Mouse (Mus musculus) limb, embryonic 10.5 days (tissue): ENCODE measurements around the gene Tespa1. TPM values are rescaled to one million over a fixed set of nuclear protein-coding genes. Genes with fewer than 3 reads are reported as not detected.
"Not testable (repeated sequence)": the region's sequence is repeated elsewhere in the genome, so short reads cannot be mapped to it uniquely, and the experiment has no call there.

ENCODE experiments used
- DNase-seq: peaks from one replicate; pipeline ENCODE4 v3.0.0-alpha.2; 2017; ENCODE audit warnings: low spot score
- H3K27ac ChIP-seq: fragments of 300-500 bp; sonication (generic); 2 replicates; pipeline ENCODE4 v1.5.1; 2016; ENCODE audit warnings: mild to moderate bottlenecking
- H3K27me3 ChIP-seq: fragments of 300-500 bp; sonication (generic); 2 replicates; pipeline ENCODE4 v1.6.1; 2016; ENCODE audit warnings: low read depth, mild to moderate bottlenecking; ENCODE audit not compliant: poor library complexity, severe bottlenecking
- H3K36me3 ChIP-seq: fragments of 300-500 bp; sonication (generic); 2 replicates; pipeline ENCODE4 v1.6.1; 2016; ENCODE audit warnings: mild to moderate bottlenecking, moderate library complexity
- H3K4me1 ChIP-seq: fragments of 300-500 bp; sonication (generic); 2 replicates; pipeline ENCODE4 v1.6.1; 2016
- H3K4me3 ChIP-seq: fragments of 300-500 bp; sonication (generic); 2 replicates; pipeline ENCODE4 v1.5.1; 2016; ENCODE audit warnings: mild to moderate bottlenecking, moderate library complexity
- H3K9me3 ChIP-seq: fragments of 300-500 bp; sonication (generic); replicated peaks from 2 replicates; pipeline ENCODE4 v1.6.1; 2016; ENCODE audit warnings: mild to moderate bottlenecking
- WGBS: fragments of 180-500 bp; shearing (Covaris S2); methylation state at CpG from one replicate; pipeline ENCODE4 v1.1.7; 2016; 5-methylcytosine and 5-hydroxymethylcytosine counted together
- polyA plus RNA-seq: library from polyadenylated mRNA; unstranded; fragments of >200 nt; fragmentation: Nextera tagmentation; extraction: Ambion mirVana; gene quantifications from 2 replicates; pipeline ENCODE4 v1.2.1, GENCODE M21; 2016

The Tespa1 gene
- polyA plus RNA-seq, 1 experiment from 2014 or later, result not detected

DNA sequence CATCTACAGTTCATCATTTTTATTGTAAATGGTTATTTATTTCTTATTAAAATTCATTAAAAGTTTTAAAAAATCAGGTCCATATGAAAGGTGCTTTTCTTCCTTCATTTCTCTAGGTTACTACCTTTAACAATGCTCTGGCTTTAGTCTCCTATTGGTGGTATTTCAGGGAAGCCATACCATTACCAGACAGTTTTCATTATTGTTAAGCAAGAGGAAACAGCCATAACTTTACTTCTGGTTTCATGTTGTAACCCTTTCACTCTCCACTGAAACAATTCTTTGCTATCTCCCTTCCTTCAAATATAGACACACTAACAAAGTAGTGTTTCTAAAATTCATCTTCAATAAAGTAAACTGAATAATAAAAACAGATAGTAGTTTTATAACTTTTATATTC, 6.8 kb upstream of the Tespa1 start:
- no peaks in the 10 kb centered on the region for H3K36me3 ChIP-seq
- H3K9me3 ChIP-seq, result no peaks in the 10 kb centered on the region
- DNase-seq, result no peak
- no peaks in the 10 kb centered on the region for H3K4me1 ChIP-seq
- H3K27ac ChIP-seq, result no peak overlapping the region
- H3K4me3 ChIP-seq, result no peak overlapping the region
- no peaks in the 10 kb centered on the region for H3K27me3 ChIP-seq

DNA sequence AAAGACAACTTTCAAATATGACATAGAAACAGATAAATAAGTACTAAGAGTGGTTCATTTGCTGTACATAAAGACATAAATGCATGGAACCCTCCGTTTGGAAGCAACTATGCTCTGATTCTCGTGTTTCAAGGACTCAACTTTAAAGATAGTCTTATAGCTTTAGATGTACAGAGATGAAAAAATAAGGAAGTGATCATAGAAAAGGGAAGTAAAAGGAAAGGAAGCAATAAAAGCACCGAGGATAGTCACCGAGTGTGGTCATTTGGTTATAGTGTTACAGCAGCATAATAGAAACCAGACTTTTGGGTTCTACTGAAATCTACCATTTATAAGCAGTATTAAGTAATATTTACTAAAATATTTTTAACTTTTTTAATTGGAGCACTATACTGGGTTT, 4.0 kb upstream of the Tespa1 start:
- no peaks in the 10 kb centered on the region for H3K9me3 ChIP-seq
- 75% methylated on average over 4 of the region's 4 CpGs for WGBS

DNA sequence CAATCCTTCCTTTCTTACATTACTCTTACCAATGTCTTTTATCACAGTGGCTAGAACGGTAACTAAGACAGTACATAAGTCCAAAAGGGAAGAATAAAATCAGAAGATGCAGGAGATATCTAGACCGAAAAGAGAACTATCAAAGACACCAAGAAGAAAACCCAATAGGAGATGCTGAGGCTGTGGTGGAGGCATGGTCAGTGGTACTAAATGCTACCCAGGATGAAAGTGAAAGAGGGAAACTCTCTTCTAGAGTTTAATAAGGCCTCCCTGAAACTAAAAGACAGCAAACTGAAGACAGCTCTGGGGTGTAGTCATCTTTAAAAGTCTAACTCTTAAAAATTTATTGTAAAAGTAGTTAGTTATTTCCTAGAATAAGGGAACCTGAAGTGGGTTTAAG, 2.0 kb upstream of the Tespa1 start:
- Histone ChIP-seq H3K4me1 (no peaks in the 10 kb centered on the region), H3K27me3 (no peaks in the 10 kb centered on the region), H3K4me3 (no peak overlapping the region), H3K27ac (no peak overlapping the region), H3K36me3 (no peaks in the 10 kb centered on the region), H3K9me3 (no peaks in the 10 kb centered on the region)
- no peak for DNase-seq
- WGBS, result 92% methylated on average over 2 of the region's 2 CpGs

More for the DNA sequence above, 4.0 kb upstream of the Tespa1 start:
- no peak overlapping the region for H3K27ac ChIP-seq
- no peak for DNase-seq
- H3K36me3 ChIP-seq, result no peaks in the 10 kb centered on the region
- H3K27me3 ChIP-seq, result no peaks in the 10 kb centered on the region
- no peaks in the 10 kb centered on the region for H3K4me1 ChIP-seq
- no peak overlapping the region for H3K4me3 ChIP-seq

DNA sequence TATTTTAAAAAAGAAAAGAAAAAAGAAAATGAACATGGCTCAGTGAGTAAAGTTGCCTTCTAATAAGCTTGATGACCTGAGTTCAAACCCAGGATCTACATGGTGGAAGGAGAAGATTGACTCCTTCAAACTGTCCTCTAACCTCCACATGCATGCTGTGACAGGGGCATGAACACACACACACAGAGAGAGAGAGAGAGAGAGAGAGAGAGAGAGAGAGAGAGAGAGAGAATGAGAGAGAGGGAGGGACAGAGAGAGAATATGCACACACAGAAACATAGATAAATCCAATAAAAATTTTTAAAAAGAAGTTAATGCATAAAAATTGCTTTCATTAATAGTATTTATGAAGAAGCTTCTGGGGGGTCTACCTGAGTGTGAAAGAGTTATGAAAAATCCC, 608 bp upstream of the Tespa1 start:
- Histone ChIP-seq H3K4me3 (no peak overlapping the region), H3K9me3 (no peaks in the 10 kb centered on the region), H3K27ac (no peak overlapping the region), H3K27me3 (no peaks in the 10 kb centered on the region), H3K36me3 (no peaks in the 10 kb centered on the region), H3K4me1 (no peaks in the 10 kb centered on the region)
- DNase-seq, result no peak

DNA sequence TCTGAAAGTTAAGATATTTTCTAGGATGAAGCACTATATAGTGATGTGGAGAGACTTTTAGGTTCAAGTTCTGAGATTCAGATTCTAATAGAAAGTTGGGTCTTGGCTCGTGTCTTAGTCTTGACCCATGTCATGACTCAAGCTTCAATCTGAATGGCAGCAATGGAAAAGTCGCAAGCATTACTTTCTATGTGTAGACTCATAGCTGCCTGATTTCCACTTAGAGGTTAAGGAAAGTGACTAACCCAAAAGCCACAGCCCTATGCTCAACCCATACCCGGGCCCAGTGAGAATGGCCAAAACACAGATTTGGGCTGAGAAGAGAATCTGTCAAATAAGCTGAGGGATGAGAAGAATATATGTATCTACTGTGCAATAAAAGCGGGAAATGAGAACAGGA, 1.6 kb downstream of the Tespa1 start:
- H3K4me1 ChIP-seq, result no peaks in the 10 kb centered on the region
- no peak for DNase-seq
- H3K4me3 ChIP-seq, result no peak overlapping the region
- no peaks in the 10 kb centered on the region for H3K9me3 ChIP-seq
- H3K27ac ChIP-seq, result no peak overlapping the region
- H3K36me3 ChIP-seq, result no peaks in the 10 kb centered on the region
- WGBS, result 89% methylated on average over 4 of the region's 4 CpGs
- H3K27me3 ChIP-seq, result no peaks in the 10 kb centered on the region

DNA sequence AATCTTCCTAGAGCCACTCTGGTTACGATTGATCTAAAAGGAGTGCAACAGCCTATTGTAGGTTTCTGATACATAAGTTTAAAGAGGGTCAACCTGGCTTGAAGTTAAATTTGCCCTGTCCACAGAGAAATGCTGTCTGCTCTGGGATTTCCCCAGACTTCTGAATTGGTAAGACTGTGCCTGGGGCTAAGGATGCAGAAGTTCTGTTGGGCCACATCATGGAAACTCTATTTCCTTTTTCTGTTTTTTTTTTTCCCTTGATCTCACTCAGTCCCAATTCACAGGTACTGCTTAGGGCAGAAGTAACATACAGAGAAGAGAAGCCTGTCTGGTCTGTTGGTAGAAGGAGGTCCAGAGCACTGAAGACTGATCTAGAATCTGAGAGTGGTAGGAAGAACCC, 8.0 kb downstream of the Tespa1 start:
- no peak overlapping the region for H3K27ac ChIP-seq
- WGBS, result 97% methylated on average over 1 of the region's 1 CpGs
- DNase-seq, result no peak
- H3K4me3 ChIP-seq, result no peak overlapping the region
- no peaks in the 10 kb centered on the region for H3K36me3 ChIP-seq
- no peaks in the 10 kb centered on the region for H3K4me1 ChIP-seq
- no peaks in the 10 kb centered on the region for H3K9me3 ChIP-seq
- no peaks in the 10 kb centered on the region for H3K27me3 ChIP-seq

DNA sequence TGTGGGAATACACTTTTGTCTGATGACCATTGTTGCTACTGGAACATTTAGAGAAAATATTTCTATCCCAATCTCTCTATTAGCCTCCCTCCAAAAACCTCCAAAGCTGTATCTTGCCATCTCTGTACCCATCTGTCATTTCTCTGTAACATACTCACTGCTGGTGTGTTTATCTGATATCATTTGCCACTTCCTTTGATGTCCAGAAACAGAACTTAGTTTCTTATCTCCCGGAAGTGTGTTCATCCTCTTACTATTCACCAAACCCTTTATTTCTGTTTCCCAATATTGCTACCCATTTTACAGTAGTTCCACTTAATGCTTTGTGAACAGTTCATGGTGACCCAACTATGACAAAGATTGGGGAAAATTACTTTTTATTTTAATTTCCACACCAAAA, 13.7 kb downstream of the Tespa1 start:
- no peaks in the 10 kb centered on the region for H3K27me3 ChIP-seq
- WGBS, result 89% methylated on average over 1 of the region's 1 CpGs
- H3K4me1 ChIP-seq, result no peaks in the 10 kb centered on the region
- H3K36me3 ChIP-seq, result no peaks in the 10 kb centered on the region
- no peak for DNase-seq
- no peak overlapping the region for H3K27ac ChIP-seq
- no peaks in the 10 kb centered on the region for H3K9me3 ChIP-seq
- no peak overlapping the region for H3K4me3 ChIP-seq

DNA sequence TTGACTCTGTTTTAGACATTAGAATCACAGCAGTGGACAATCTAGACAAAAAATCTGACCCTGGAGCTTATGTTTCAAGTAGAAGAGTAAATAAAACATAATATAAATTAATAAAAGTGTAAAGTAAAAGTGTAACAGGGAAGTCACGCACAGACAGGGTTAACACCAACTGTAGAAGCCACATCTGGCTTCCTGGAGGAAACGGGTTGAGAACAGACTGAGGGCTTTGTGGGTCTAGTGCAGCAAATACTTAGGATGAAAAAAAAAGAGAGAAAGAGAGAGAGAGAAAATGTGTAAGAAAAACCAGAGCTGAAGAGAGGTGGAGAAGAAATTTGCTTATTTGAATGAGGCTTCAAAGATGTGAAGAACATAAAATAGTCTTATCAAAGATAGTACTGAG, 14.9 kb downstream of the Tespa1 start:
- DNase-seq, result no peak
- H3K36me3 ChIP-seq, result no peaks in the 10 kb centered on the region
- no peaks in the 10 kb centered on the region for H3K4me1 ChIP-seq
- WGBS, result 74% methylated on average over 2 of the region's 2 CpGs
- no peak overlapping the region for H3K27ac ChIP-seq
- H3K9me3 ChIP-seq, result no peaks in the 10 kb centered on the region
- no peak overlapping the region for H3K4me3 ChIP-seq
- no peaks in the 10 kb centered on the region for H3K27me3 ChIP-seq

GRCm38 (mm10) chr10:130340050-130340449, 17.4 kb downstream of the Tespa1 start:
- H3K27me3 ChIP-seq, result not testable (repeated sequence)
- 90% methylated on average over 4 of the region's 4 CpGs for WGBS

GRCm38 (mm10) chr10:130344056-130344455, 21.4 kb downstream of the Tespa1 start:
- DNase-seq, result no peak
- Histone ChIP-seq H3K36me3 (no peaks in the 10 kb centered on the region), H3K9me3 (no peaks in the 10 kb centered on the region), H3K4me3 (no peak overlapping the region), H3K27me3 (no peaks in the 10 kb centered on the region), H3K27ac (no peak overlapping the region), H3K4me1 (no peaks in the 10 kb centered on the region)
- WGBS, result 80% methylated on average over 1 of the region's 1 CpGs

More at GRCm38 (mm10) chr10:130340050-130340449, 17.4 kb downstream of the Tespa1 start:
- H3K4me3 ChIP-seq, H3K9me3 ChIP-seq, H3K36me3 ChIP-seq, H3K4me1 ChIP-seq, H3K27ac ChIP-seq, DNase-seq: not testable (repeated sequence)

DNA sequence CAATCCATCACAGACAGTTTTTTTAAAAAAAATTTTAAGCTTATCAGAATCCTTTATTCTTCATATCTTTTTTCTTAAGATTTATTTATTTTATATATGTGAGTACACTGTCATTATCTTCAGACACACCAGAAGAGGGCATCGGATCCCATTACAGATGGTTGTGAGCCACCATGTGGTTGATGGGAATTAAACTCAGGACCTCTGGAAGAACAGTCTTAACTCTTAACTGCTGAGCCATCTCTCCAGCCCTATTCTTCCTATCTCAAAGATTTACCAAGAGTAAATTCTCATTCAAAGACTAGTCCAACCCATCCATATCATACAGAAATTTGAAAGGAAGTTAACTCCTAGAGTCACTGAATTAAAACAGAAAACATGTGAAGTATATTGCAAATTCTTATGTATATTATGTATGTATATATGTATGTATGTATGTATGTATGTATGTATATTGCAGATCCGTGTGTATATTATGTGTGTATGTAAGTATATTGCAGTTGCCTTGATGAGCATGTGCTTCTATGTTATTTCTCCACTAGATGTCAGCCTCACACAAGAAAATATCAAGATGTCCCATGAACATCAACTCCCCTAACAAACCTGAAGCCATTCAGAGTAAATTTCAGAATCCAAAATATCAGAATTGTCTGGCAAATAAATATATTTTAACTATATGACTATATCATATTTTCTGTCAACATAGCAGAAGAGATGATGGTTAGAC, 40.9 kb downstream of the Tespa1 start:
- H3K36me3 ChIP-seq, result no peaks in the 10 kb centered on the region
- no peak overlapping the region for H3K27ac ChIP-seq
- WGBS, result 59% methylated on average over 2 of the region's 2 CpGs
- no peaks in the 10 kb centered on the region for H3K27me3 ChIP-seq
- no peak overlapping the region for H3K4me3 ChIP-seq
- no peaks in the 10 kb centered on the region for H3K4me1 ChIP-seq
- DNase-seq, result no peak
- no peaks in the 10 kb centered on the region for H3K9me3 ChIP-seq

DNA sequence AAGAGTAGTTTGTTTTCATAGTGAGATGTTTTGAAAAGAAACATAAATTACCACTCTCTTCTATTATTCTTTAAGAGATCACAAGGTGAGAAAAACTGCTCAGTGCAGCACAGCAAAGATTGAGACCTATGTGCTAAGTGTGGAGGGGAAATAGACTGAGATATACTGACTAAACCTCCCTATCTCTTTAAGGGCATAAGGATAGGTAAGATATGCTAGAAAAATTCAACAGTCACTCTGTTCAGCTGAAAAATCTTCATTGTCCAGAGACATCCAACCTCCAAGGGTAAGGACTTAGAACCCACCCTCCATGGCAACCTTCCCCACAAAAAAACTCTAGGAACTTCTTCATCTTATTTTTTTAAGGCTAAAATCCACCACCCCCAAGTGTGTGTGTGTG, 42.1 kb downstream of the Tespa1 start:
- Histone ChIP-seq H3K27ac (no peak overlapping the region), H3K9me3 (no peaks in the 10 kb centered on the region), H3K4me3 (no peak overlapping the region), H3K4me1 (no peaks in the 10 kb centered on the region), H3K27me3 (no peaks in the 10 kb centered on the region), H3K36me3 (no peaks in the 10 kb centered on the region)
- DNase-seq, result no peak

DNA sequence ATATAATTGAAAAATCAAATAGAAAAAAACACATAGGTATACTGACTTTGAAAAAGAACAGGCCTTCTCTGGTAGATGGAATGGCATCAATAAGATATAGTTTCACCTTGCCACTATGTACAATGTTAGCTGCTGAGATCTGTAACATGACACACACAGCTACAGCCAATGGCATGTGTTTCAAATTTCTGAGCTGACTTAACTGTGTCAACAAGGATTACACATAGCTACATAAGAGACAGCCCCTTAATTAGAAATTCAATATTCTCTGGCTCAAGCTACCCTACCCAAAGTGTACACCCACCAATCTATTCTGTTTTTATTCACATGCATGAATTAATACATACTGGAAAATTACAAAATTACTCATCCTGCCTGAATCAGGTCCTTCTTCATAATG, 45.7 kb downstream of the Tespa1 start:
- Histone ChIP-seq H3K36me3 (no peaks in the 10 kb centered on the region), H3K27me3 (no peaks in the 10 kb centered on the region), H3K27ac (no peak overlapping the region), H3K4me3 (no peak overlapping the region), H3K4me1 (no peaks in the 10 kb centered on the region), H3K9me3 (no peaks in the 10 kb centered on the region)
- DNase-seq, result no peak

DNA sequence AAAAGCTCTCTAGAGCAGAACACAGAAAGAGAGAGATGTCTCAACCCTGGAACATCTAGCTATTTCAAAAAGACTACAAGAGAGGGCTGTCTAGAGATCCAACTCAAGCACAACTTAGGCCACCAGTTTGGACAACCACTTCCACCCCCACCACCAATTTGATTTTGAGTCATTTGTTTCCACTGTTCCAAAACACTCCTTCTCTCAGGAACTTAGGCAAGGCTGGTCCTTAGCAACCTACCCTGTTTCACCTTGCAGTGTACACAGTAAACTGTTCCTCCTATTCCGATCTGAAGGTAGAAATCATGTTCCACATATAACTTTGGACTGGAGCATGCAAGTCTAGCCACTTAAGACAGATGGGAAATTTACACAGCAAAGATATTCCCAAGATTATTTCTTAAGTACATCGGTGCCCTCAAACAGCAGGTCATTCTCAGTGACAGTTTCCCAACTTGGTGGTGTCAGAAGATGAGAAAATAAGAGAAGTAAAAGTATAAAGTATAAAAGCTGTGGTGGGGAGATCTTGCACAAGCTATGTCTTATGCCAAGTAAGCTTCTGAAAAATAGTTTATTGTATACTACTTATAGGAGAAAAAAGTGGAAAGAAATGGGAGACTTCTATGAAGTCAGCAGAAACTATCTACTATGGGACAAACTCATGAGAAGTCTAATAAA, 47.5 kb downstream of the Tespa1 start:
- no peak overlapping the region for H3K27ac ChIP-seq
- H3K27me3 ChIP-seq, result no peaks in the 10 kb centered on the region
- no peaks in the 10 kb centered on the region for H3K36me3 ChIP-seq
- no peaks in the 10 kb centered on the region for H3K9me3 ChIP-seq
- DNase-seq, result no peak
- WGBS, result 95% methylated on average over 2 of the region's 2 CpGs
- no peaks in the 10 kb centered on the region for H3K4me1 ChIP-seq
- no peak overlapping the region for H3K4me3 ChIP-seq
